Mouse (Mus musculus) bone marrow macrophage, adult 2 months (primary cell): Measurements from ENCODE around the gene Cct2.

Experiments
- CTCF ChIP-seq: IDR thresholded peaks from 2 replicates; pipeline ENCODE4 v1.5.1; 2012; ENCODE audit warnings: low read depth, mild to moderate bottlenecking, low read length, moderate library complexity
- POLR2A ChIP-seq: IDR thresholded peaks from 2 replicates; pipeline ENCODE4 v1.6.1; 2012; ENCODE audit warnings: mild to moderate bottlenecking, low read depth, low read length, borderline replicate concordance

DNA sequence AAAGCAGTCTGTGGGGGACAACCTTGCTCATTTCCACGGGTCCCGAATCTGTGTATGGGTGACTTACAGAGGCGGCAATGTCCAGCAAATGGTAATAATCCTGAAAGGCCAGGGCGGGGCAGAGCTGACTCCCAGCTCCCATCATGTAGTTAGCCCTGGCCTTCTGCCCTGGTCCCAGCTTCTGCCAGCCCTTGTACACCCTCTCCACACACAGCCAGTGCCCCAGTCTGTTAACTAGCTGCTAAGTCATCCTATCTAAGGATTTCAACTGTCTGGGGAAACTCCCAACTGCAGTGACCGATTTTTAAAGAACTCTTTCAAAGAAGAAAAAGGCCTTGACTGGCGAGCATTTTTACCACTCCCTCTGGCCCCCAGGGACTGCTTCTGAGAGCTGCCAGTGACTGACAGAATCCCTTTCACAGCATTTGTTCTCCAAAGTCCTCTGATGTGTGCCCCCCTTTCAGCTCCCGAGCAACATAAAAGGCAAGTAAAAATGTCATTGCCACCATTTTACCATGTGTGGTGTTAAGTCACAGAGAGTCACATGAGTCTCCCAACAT lies 45.3 kb downstream of the Cct2 start:
- TF ChIP-seq CTCF (no peak), POLR2A (no peak)
